ENCODE assay signal across 9 mouse cellular contexts in genomic region chr13:57595032-57595760, GRCm38 (mm10).
DNase-seq lines count a peak whose midpoint lies in the region; ATAC-seq lines count a peak whose summit lies in the region.
"Had no signal": no experiment of that assay in that cellular context is flagged by ENCODE, and none has a peak within 500 bp of the region (broad histone marks: within the 10 kb centered on the region; RNA-seq: fewer than 3 reads in every experiment).

No protein-coding gene starts in this region.

- peak; percentile 49 for DNase-seq in embryo, embryonic 10.5 days (ENCODE audit: low spot score)
- DNase-seq in layer of hippocampus, postnatal 14 days (ENCODE audit: low spot score in 2 of 2), result peak; percentile 42 to 61
- no peak for DNase-seq in cerebellum, postnatal 36 days
- no peak for DNase-seq in thymus, postnatal 14 days
- DNase-seq: kidney, adult 8-10 months had no signal

- 18% methylated on average over 15 of the region's 15 CpGs for WGBS in forebrain, embryonic 15.5 days
- WGBS in midbrain, embryonic 15.5 days, result 25% methylated on average over 15 of the region's 15 CpGs

- H3K36me3 ChIP-seq in forebrain, embryonic 15.5 days, result no peaks in the 10 kb centered on the region
- no peaks in the 10 kb centered on the region for H3K36me3 ChIP-seq in midbrain, embryonic 15.5 days (replicated peaks)

- H3K4me3 ChIP-seq in forebrain, embryonic 15.5 days, result no peak overlapping the region
- H3K4me3 ChIP-seq in midbrain, embryonic 15.5 days, result no peak overlapping the region

- peaks cover 20% of the 10 kb centered on the region for H3K4me1 ChIP-seq in forebrain, embryonic 15.5 days
- H3K4me1 ChIP-seq in midbrain, embryonic 15.5 days, result peaks cover 24% of the 10 kb centered on the region

- peak; percentile 92 for ATAC-seq in forebrain, embryonic 15.5 days (replicated peaks)
- peak; percentile 88 for ATAC-seq in midbrain, embryonic 15.5 days (replicated peaks)
- ATAC-seq in megakaryocyte progenitor cell, adult 5-6 weeks (replicated peaks; ENCODE audit: poor library complexity), result no peak
- ATAC-seq: Patski had no signal

- H3K9ac ChIP-seq in forebrain, embryonic 15.5 days (replicated peaks), result no peak overlapping the region
- H3K9ac ChIP-seq in midbrain, embryonic 15.5 days, result 0 out of 2 replicates have a peak overlapping the region, but pooled peaks have one; percentile 4

- peak overlapping the region; percentile 23; the same call in 1 of the 2 replicates for H3K4me2 ChIP-seq in forebrain, embryonic 15.5 days (replicated peaks)
- peak overlapping the region; percentile 22 for H3K4me2 ChIP-seq in midbrain, embryonic 15.5 days

- H3K27ac ChIP-seq in forebrain, embryonic 15.5 days (replicated peaks), result peak overlapping the region; percentile 77
- peak overlapping the region; percentile 83 for H3K27ac ChIP-seq in midbrain, embryonic 15.5 days

- H3K27me3 ChIP-seq in forebrain, embryonic 15.5 days, result no peaks in the 10 kb centered on the region
- peaks cover 2% of the 10 kb centered on the region; the same call in 1 of the 2 replicates for H3K27me3 ChIP-seq in midbrain, embryonic 15.5 days (replicated peaks)
- H3K27me3 ChIP-seq: Patski had no signal

- no peaks in the 10 kb centered on the region for H3K9me3 ChIP-seq in forebrain, embryonic 15.5 days
- no peaks in the 10 kb centered on the region for H3K9me3 ChIP-seq in midbrain, embryonic 15.5 days

Comparison
In these comparisons a context has a peak if more than half of its experiments do, and no peak if none do; other contexts are left out.
1. DNase-seq: peak in embryo, embryonic 10.5 days (single experiment) and layer of hippocampus, postnatal 14 days (2 of 2); none in cerebellum, postnatal 36 days (0 of 2) and thymus, postnatal 14 days (single experiment).